Mouse (Mus musculus) stomach, embryonic 16.5 days (tissue): ENCODE results near the gene Gm3415. TPM values are rescaled to one million over a fixed set of nuclear protein-coding genes. Genes with fewer than 3 reads are reported as not detected.

ENCODE experiments used
- ATAC-seq: fragments of 200-750 bp; cut with Nextera tagmentation; 2 replicates; pipeline ENCODE4 v1.8.0; 2017; ENCODE audit warnings: moderate number of reproducible peaks, moderate TSS enrichment; ENCODE audit not compliant: insufficient read depth, low FRiP score
- H3K27ac ChIP-seq: fragments of 300-500 bp; sonication (generic); 2 replicates; pipeline ENCODE4 v1.5.1; 2014; ENCODE audit warnings: low read length
- H3K27me3 ChIP-seq: fragments of 300-500 bp; sonication (generic); 2 replicates; pipeline ENCODE4 v1.6.1; 2014; ENCODE audit warnings: low read length, control low read depth, mixed read lengths; ENCODE audit not compliant: control insufficient read depth, insufficient read depth
- H3K36me3 ChIP-seq: fragments of 300-500 bp; sonication (generic); 2 replicates; pipeline ENCODE4 v1.6.1; 2014; ENCODE audit warnings: low read length; ENCODE audit not compliant: control insufficient read depth, insufficient read depth
- H3K4me1 ChIP-seq: fragments of 300-500 bp; sonication (generic); 2 replicates; pipeline ENCODE4 v1.6.1; 2014; ENCODE audit warnings: low read length, control low read depth, mixed read lengths; ENCODE audit not compliant: control insufficient read depth, insufficient read depth
- H3K4me2 ChIP-seq: fragments of 300-500 bp; sonication (generic); 2 replicates; pipeline ENCODE4 v1.6.1; 2014; ENCODE audit warnings: low read depth, low read length, mixed read lengths
- H3K4me3 ChIP-seq: fragments of 300-500 bp; sonication (generic); replicated peaks from 2 replicates; pipeline ENCODE4 v1.5.1; 2014; ENCODE audit warnings: mild to moderate bottlenecking, low read length
- H3K9ac ChIP-seq: fragments of 300-500 bp; sonication (generic); 2 replicates; pipeline ENCODE4 v1.6.1; 2014; ENCODE audit warnings: low read length
- H3K9me3 ChIP-seq: fragments of 300-500 bp; sonication (generic); replicated peaks from 2 replicates; pipeline ENCODE4 v1.6.1; 2016; ENCODE audit warnings: low read length, control low read depth; ENCODE audit not compliant: control insufficient read depth
- WGBS: fragments of 180-500 bp; shearing (Covaris S2); extraction: QIAGEN DNeasy Blood & Tissue Kit; methylation state at CpG from one replicate; pipeline ENCODE4 v1.1.7; 2014; 5-methylcytosine and 5-hydroxymethylcytosine counted together
- polyA plus RNA-seq: library from polyadenylated mRNA; unstranded; fragments of >200 nt; fragmentation: Nextera tagmentation; extraction: Ambion mirVana; gene quantifications from 2 replicates; pipeline ENCODE4 v1.2.1, GENCODE M21; 2015

The Gm3415 gene
- polyA plus RNA-seq, 1 experiment from 2014 or later, result not detected

GRCm38 (mm10) chr5:146576668-146577067 lies 20.7 kb downstream of the Gm3415 start:
- Histone ChIP-seq H3K27ac (no peak overlapping the region), H3K9me3 (no peaks in the 10 kb centered on the region), H3K27me3 (no peaks in the 10 kb centered on the region), H3K36me3 (no peaks in the 10 kb centered on the region), H3K4me1 (no peaks in the 10 kb centered on the region), H3K4me3 (no peak overlapping the region), H3K4me2 (no peak overlapping the region), H3K9ac (no peak overlapping the region)
- WGBS, result 91% methylated on average over 3 of the region's 3 CpGs
- ATAC-seq, result no peak

GRCm38 (mm10) chr5:146584156-146584477 lies 28.2 kb downstream of the Gm3415 start:
- no peaks in the 10 kb centered on the region for H3K9me3 ChIP-seq
- H3K27me3 ChIP-seq, result peaks cover 39% of the 10 kb centered on the region
- no peak for ATAC-seq
- H3K4me1 ChIP-seq, result peaks cover 9% of the 10 kb centered on the region; the same call in 1 of the 2 replicates
- WGBS, result 6% methylated on average over 10 of the region's 10 CpGs
- no peaks in the 10 kb centered on the region for H3K36me3 ChIP-seq
- no peak overlapping the region for H3K9ac ChIP-seq
- H3K4me3 ChIP-seq, result peak overlapping the region; percentile 48
- no peak overlapping the region for H3K27ac ChIP-seq
- H3K4me2 ChIP-seq, result peak overlapping the region; percentile 79

GRCm38 (mm10) chr5:146584478-146585306 lies 28.8 kb downstream of the Gm3415 start, which contains the start of gene Gpr12:
Gene Gpr12 (minus strand): TSS chr5:146585239.
- WGBS, result under 1% methylated on average over 64 of the region's 64 CpGs
- 0 out of 2 replicates have a peak, but pooled peaks have one; percentile 25 for ATAC-seq

GRCm38 (mm10) chr5:146585307-146585651 lies 29.3 kb downstream of the Gm3415 start:
- H3K4me1 ChIP-seq, result peaks cover 9% of the 10 kb centered on the region; the same call in 1 of the 2 replicates
- WGBS, result 6% methylated on average over 10 of the region's 10 CpGs
- H3K4me2 ChIP-seq, result peak overlapping the region; percentile 79
- H3K4me3 ChIP-seq, result peak overlapping the region; percentile 48
- H3K27ac ChIP-seq, result no peak overlapping the region
- no peaks in the 10 kb centered on the region for H3K9me3 ChIP-seq
- H3K9ac ChIP-seq, result no peak overlapping the region
- no peak for ATAC-seq
- no peaks in the 10 kb centered on the region for H3K36me3 ChIP-seq
- H3K27me3 ChIP-seq, result peaks cover 39% of the 10 kb centered on the region

More at GRCm38 (mm10) chr5:146584478-146585306, 28.8 kb downstream of the Gm3415 start, which contains the start of gene Gpr12:
- H3K27ac ChIP-seq, result no peak within 1 kb of the TSS
- no peaks in the 10 kb centered on the region for H3K36me3 ChIP-seq
- H3K27me3 ChIP-seq, result peaks cover 39% of the 10 kb centered on the region
- 0 out of 2 replicates have a peak within 1 kb of the TSS, but pooled peaks have one; percentile 29 for H3K9ac ChIP-seq
- no peaks in the 10 kb centered on the region for H3K9me3 ChIP-seq
- peaks cover 9% of the 10 kb centered on the region; the same call in 1 of the 2 replicates for H3K4me1 ChIP-seq
- H3K4me2 ChIP-seq, result peak within 1 kb of the TSS; percentile 79
- peak within 1 kb of the TSS; percentile 48 for H3K4me3 ChIP-seq

- H3K4me3 ChIP-seq, result no peak overlapping the region
- H3K36me3 ChIP-seq, result no peaks in the 10 kb centered on the region
- no peak overlapping the region for H3K27ac ChIP-seq
- H3K27me3 ChIP-seq, result peaks cover 39% of the 10 kb centered on the region
- H3K4me1 ChIP-seq, result peaks cover 9% of the 10 kb centered on the region; the same call in 1 of the 2 replicates
- H3K9me3 ChIP-seq, result no peaks in the 10 kb centered on the region
- 67% methylated on average over 8 of the region's 8 CpGs for WGBS
- H3K9ac ChIP-seq, result no peak overlapping the region
- no peak overlapping the region for H3K4me2 ChIP-seq
- ATAC-seq, result no peak
These were observed 30.6 kb downstream of the Gm3415 start for GRCm38 (mm10) chr5:146586357-146587070.

- H3K4me1 ChIP-seq, result no peaks in the 10 kb centered on the region
- WGBS, result 52% methylated on average over 4 of the region's 4 CpGs
- peak; percentile 68; the same call in 1 of the 2 replicates for ATAC-seq
- H3K9ac ChIP-seq, result no peak overlapping the region
- H3K36me3 ChIP-seq, result no peaks in the 10 kb centered on the region
- no peaks in the 10 kb centered on the region for H3K9me3 ChIP-seq
- no peak overlapping the region for H3K4me2 ChIP-seq
- no peak overlapping the region for H3K4me3 ChIP-seq
- no peak overlapping the region for H3K27ac ChIP-seq
- peaks cover 8% of the 10 kb centered on the region for H3K27me3 ChIP-seq
These were observed 35.1 kb downstream of the Gm3415 start for GRCm38 (mm10) chr5:146590987-146591386.

- WGBS, result 76% methylated on average over 4 of the region's 4 CpGs
- H3K27me3 ChIP-seq, result peaks cover 3% of the 10 kb centered on the region; the same call in 1 of the 2 replicates
- H3K27ac ChIP-seq, result no peak overlapping the region
- no peak overlapping the region for H3K9ac ChIP-seq
- no peaks in the 10 kb centered on the region for H3K9me3 ChIP-seq
- ATAC-seq, result no peak
- no peaks in the 10 kb centered on the region for H3K4me1 ChIP-seq
- H3K36me3 ChIP-seq, result no peaks in the 10 kb centered on the region
- H3K4me3 ChIP-seq, result no peak overlapping the region
- H3K4me2 ChIP-seq, result no peak overlapping the region
These were observed 35.7 kb downstream of the Gm3415 start for GRCm38 (mm10) chr5:146591636-146592035.

- WGBS, result 59% methylated on average over 5 of the region's 5 CpGs
These were observed 36.6 kb downstream of the Gm3415 start for GRCm38 (mm10) chr5:146592580-146592979.

More at GRCm38 (mm10) chr5:146592580-146592979, 36.6 kb downstream of the Gm3415 start:
- H3K9ac ChIP-seq, result no peak overlapping the region
- H3K27me3 ChIP-seq, result no peaks in the 10 kb centered on the region
- no peaks in the 10 kb centered on the region for H3K9me3 ChIP-seq
- no peak overlapping the region for H3K4me3 ChIP-seq
- no peak for ATAC-seq
- H3K27ac ChIP-seq, result no peak overlapping the region
- H3K4me2 ChIP-seq, result no peak overlapping the region
- H3K36me3 ChIP-seq, result no peaks in the 10 kb centered on the region
- H3K4me1 ChIP-seq, result no peaks in the 10 kb centered on the region
